Mouse (Mus musculus) neural tube, embryonic 12.5 days (tissue): ENCODE measurements at regions not wholly inside any gene's neighbourhood (a gene's known extent, or its start where the extent isn't known, plus 50 kb on each side); places are given as distances from the start of the nearest gene placed in this dataset.

Experiments used
- ATAC-seq: fragments of 200-750 bp; cut with Nextera tagmentation; 2 replicates; pipeline ENCODE4 v1.8.0; 2017; ENCODE audit warnings: low read depth, mild to moderate bottlenecking, moderate TSS enrichment, moderate library complexity; ENCODE audit not compliant: low FRiP score
- H3K27ac ChIP-seq: fragments of 300-500 bp; sonication (generic); 2 replicates; pipeline ENCODE4 v1.5.1; 2016
- H3K27me3 ChIP-seq: fragments of 300-500 bp; sonication (generic); replicated peaks from 2 replicates; pipeline ENCODE4 v1.6.1; 2016; ENCODE audit warnings: mild to moderate bottlenecking
- H3K36me3 ChIP-seq: fragments of 300-500 bp; sonication (generic); 2 replicates; pipeline ENCODE4 v1.6.1; 2016; ENCODE audit warnings: mild to moderate bottlenecking
- H3K4me1 ChIP-seq: fragments of 300-500 bp; sonication (generic); 2 replicates; pipeline ENCODE4 v1.6.1; 2016
- H3K4me2 ChIP-seq: fragments of 300-500 bp; sonication (generic); replicated peaks from 2 replicates; pipeline ENCODE4 v1.6.1; 2016; ENCODE audit warnings: mild to moderate bottlenecking
- H3K4me3 ChIP-seq: fragments of 300-500 bp; sonication (generic); 2 replicates; pipeline ENCODE4 v1.5.1; 2016
- H3K9ac ChIP-seq: fragments of 300-500 bp; sonication (generic); 2 replicates; pipeline ENCODE4 v1.6.1; 2016; ENCODE audit warnings: mild to moderate bottlenecking
- H3K9me3 ChIP-seq: fragments of 300-500 bp; sonication (generic); 2 replicates; pipeline ENCODE4 v1.6.1; 2016; ENCODE audit warnings: mild to moderate bottlenecking
- WGBS: fragments of 180-500 bp; shearing (Covaris S2); methylation state at CpG from one replicate; pipeline ENCODE4 v1.1.7; 2016; 5-methylcytosine and 5-hydroxymethylcytosine counted together

DNA sequence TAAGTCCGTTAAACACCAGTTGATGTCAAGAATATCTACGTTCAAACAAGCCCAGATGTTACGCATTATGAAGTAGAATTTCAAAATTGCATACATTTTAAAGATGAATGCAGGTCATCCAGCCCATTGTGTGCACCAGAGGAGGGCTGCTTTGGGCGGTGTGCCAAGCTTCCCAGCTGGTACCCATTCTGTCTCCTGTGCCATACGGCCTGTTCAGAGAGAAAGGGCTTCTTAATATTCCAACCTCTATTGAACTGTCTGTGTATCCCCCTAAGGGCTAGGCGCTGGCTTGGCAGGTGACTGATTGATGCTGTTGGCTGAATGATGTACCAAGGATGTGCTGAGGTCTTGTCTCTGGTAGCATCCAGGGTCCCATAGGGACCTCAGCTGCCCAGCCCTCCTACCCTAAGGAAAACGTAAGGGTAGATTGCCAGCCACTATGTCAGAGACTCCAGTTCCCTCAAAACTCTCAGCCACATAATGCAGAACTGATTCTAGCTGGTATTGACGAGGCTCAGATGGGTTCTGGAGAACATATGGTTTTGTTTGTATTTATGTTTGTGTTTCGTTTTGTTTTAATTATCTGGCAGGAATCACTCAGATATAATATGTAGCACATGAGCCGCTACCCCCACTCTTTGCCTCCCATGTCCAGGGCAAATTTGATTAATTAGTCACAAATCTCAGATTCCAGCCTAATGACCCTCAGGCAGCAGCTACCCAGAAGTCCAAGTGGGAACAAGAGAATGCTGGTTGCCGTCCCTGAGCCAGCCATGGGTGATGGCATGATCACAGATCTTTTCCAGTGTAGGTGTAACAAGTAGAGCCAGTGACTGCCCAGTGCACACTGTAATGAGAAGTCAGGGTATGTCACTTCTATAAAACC is 212.0 kb upstream of the Usp24 start:
- WGBS = 67% methylated on average over 11 of the region's 11 CpGs
- ATAC-seq = peak; percentile 79
- no peak overlapping the region for H3K4me2 ChIP-seq
- peaks cover 35% of the 10 kb centered on the region for H3K4me1 ChIP-seq
- H3K9ac ChIP-seq = no peak overlapping the region
- no peak overlapping the region for H3K4me3 ChIP-seq
- H3K27me3 ChIP-seq = no peaks in the 10 kb centered on the region
- no peaks in the 10 kb centered on the region for H3K9me3 ChIP-seq
- H3K27ac ChIP-seq = 0 out of 2 replicates have a peak overlapping the region, but pooled peaks have one; percentile 10
- no peaks in the 10 kb centered on the region for H3K36me3 ChIP-seq

DNA sequence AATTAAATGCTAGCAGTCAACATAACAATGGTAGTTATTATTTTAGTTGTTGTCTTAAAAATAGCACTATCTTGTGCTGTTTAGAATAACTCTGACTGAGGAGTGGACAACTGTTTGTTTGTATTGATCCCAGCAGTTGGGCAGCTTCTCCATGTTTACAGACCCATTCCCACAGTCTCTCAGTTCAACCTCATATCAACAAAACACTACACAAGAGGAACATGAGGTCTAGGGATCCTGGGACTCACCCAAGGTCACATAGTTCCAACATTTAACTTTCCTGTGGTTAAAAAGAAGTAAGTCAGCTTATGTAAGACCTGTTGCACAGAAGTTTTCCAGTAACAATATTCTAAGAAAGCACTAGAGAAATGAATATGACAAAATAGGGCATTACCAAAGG is 203.0 kb upstream of the Usp24 start:
- ATAC-seq = no peak
- H3K4me2 ChIP-seq = no peak overlapping the region
- H3K9ac ChIP-seq = no peak overlapping the region
- no peaks in the 10 kb centered on the region for H3K36me3 ChIP-seq
- H3K4me3 ChIP-seq = no peak overlapping the region
- no peaks in the 10 kb centered on the region for H3K27me3 ChIP-seq
- no peaks in the 10 kb centered on the region for H3K9me3 ChIP-seq
- no peak overlapping the region for H3K27ac ChIP-seq
- H3K4me1 ChIP-seq = no peaks in the 10 kb centered on the region

- no peak overlapping the region for H3K4me2 ChIP-seq
- no peaks in the 10 kb centered on the region for H3K36me3 ChIP-seq
- no peaks in the 10 kb centered on the region for H3K9me3 ChIP-seq
- H3K27me3 ChIP-seq = no peaks in the 10 kb centered on the region
- H3K9ac ChIP-seq = no peak overlapping the region
- no peak overlapping the region for H3K27ac ChIP-seq
- ATAC-seq = no peak
- H3K4me3 ChIP-seq = no peak overlapping the region
- H3K4me1 ChIP-seq = no peaks in the 10 kb centered on the region
These were observed 202.3 kb upstream of the Usp24 start for GRCm38 (mm10) chr4:106113747-106114146.

GRCm38 (mm10) chr4:106116611-106117010 is 199.4 kb upstream of the Usp24 start:
- H3K9me3 ChIP-seq = no peaks in the 10 kb centered on the region

DNA sequence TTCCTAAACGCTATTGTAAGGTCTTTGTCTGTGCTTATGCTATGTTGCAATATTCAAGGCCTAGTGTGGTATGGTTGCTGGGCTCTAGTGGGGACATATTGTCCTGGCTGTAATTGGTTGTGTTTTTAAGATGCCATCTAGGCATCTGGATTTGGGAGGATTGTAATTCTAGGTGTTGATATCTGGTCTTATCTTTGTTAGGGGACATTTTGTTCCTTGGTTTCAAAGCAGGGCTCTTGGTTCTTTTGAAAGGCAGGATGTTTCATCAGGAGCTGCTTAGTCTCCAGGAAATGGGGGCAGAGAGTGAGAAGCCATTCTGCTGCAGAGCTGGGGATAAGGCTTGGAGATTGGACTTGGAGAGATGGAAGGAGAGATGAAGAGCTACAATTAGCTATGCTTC is 194.7 kb upstream of the Usp24 start:
- H3K27ac ChIP-seq = no peak overlapping the region
- H3K27me3 ChIP-seq = no peaks in the 10 kb centered on the region
- no peak for ATAC-seq
- no peaks in the 10 kb centered on the region for H3K4me1 ChIP-seq
- H3K4me2 ChIP-seq = no peak overlapping the region
- no peak overlapping the region for H3K4me3 ChIP-seq
- no peaks in the 10 kb centered on the region for H3K9me3 ChIP-seq
- 88% methylated on average over 1 of the region's 1 CpGs for WGBS
- H3K9ac ChIP-seq = no peak overlapping the region
- no peaks in the 10 kb centered on the region for H3K36me3 ChIP-seq

More at GRCm38 (mm10) chr4:106116611-106117010, 199.4 kb upstream of the Usp24 start:
- no peak overlapping the region for H3K4me2 ChIP-seq
- H3K9ac ChIP-seq = no peak overlapping the region
- H3K4me3 ChIP-seq = no peak overlapping the region
- H3K27ac ChIP-seq = no peak overlapping the region
- H3K36me3 ChIP-seq = no peaks in the 10 kb centered on the region
- 75% methylated on average over 7 of the region's 7 CpGs for WGBS
- no peaks in the 10 kb centered on the region for H3K4me1 ChIP-seq
- ATAC-seq = no peak
- H3K27me3 ChIP-seq = no peaks in the 10 kb centered on the region

DNA sequence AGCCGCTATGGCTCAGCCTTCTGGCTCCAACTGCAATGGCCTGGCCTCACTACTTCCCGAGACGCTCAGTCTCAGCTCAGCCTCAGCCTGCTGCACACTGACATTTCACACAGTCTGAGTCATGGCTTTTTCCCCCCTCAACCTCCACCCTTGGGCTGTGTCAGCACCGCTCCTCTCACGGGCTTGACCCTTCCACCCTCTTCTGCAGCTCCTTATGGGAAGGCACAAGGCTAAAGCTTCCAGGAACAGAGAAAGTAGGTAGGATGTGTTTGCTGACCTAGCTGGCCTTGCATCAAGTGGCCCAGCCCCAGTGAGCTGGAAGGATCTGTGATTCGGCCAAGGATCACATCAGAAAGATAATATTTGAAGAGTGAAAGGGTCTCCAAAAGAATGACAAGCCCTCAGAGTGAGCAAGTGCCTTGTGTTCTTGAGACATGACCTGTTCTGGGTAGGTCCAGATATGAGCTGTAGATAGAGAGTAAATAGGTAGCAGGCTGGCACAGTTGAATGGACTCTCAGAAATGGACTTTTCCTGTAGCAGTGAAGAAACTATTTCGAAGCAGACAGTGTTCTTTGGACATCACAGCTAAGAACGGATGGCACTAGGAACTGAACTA is 192.9 kb upstream of the Usp24 start:
- no peak overlapping the region for H3K4me3 ChIP-seq
- H3K27ac ChIP-seq = no peak overlapping the region
- no peak overlapping the region for H3K4me2 ChIP-seq
- no peak overlapping the region for H3K9ac ChIP-seq
- no peaks in the 10 kb centered on the region for H3K9me3 ChIP-seq
- H3K27me3 ChIP-seq = no peaks in the 10 kb centered on the region
- no peaks in the 10 kb centered on the region for H3K4me1 ChIP-seq
- no peak for ATAC-seq
- 90% methylated on average over 8 of the region's 8 CpGs for WGBS
- no peaks in the 10 kb centered on the region for H3K36me3 ChIP-seq

- WGBS = 58% methylated on average over 5 of the region's 5 CpGs
- ATAC-seq = no peak
- Histone ChIP-seq H3K9me3 (no peaks in the 10 kb centered on the region), H3K4me3 (no peak overlapping the region), H3K36me3 (no peaks in the 10 kb centered on the region), H3K4me2 (no peak overlapping the region), H3K9ac (no peak overlapping the region), H3K4me1 (no peaks in the 10 kb centered on the region), H3K27ac (no peak overlapping the region), H3K27me3 (no peaks in the 10 kb centered on the region)
These were observed 188.8 kb upstream of the Usp24 start for GRCm38 (mm10) chr4:106127199-106127598.

DNA sequence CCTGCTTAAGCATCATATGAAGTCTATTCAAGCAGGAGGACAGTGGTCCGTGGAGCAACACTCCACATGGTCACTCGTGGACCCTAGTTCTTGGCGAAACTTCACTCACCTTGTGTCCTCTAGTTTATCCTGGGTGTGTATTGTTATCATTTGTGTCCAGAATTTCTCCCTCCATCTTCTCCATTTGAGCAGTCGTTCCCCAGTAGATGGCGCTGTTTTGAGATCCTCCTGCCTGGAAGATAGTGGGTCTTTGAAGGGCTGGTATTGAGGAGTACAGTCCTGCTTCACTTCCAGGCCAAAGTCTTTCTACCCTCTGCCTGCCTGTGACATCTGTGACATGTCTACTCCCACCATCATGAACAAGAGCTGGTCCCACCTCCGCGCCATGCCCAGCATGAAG is 188.4 kb upstream of the Usp24 start:
- H3K4me2 ChIP-seq = no peak overlapping the region
- no peak for ATAC-seq
- H3K4me1 ChIP-seq = no peaks in the 10 kb centered on the region
- H3K9me3 ChIP-seq = no peaks in the 10 kb centered on the region
- no peaks in the 10 kb centered on the region for H3K36me3 ChIP-seq
- H3K9ac ChIP-seq = no peak overlapping the region
- H3K4me3 ChIP-seq = no peak overlapping the region
- WGBS = 57% methylated on average over 7 of the region's 7 CpGs
- no peak overlapping the region for H3K27ac ChIP-seq
- H3K27me3 ChIP-seq = no peaks in the 10 kb centered on the region

DNA sequence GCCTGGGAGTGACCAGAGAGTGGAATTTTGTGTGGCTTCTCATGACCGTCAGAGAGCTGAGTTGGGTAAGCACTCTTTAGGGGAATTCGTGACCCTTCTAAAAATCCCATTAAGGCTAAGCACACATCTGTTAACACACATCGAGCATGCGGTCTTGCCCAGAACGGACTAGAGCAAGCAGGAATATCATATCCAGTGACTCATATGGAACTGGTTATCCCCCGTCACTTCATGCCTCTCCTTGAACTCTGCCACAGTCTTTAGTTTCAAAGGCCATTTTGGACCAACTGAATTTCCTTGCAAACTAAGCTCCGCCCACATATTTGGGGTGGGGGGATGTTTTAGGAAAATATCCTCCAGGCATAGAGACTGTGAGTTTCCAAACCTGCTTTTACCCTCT is 186.7 kb upstream of the Usp24 start:
- Histone ChIP-seq H3K36me3 (no peaks in the 10 kb centered on the region), H3K27ac (no peak overlapping the region), H3K4me2 (no peak overlapping the region), H3K9ac (no peak overlapping the region), H3K4me3 (no peak overlapping the region), H3K27me3 (no peaks in the 10 kb centered on the region), H3K9me3 (no peaks in the 10 kb centered on the region), H3K4me1 (no peaks in the 10 kb centered on the region)
- 79% methylated on average over 7 of the region's 7 CpGs for WGBS
- no peak for ATAC-seq

DNA sequence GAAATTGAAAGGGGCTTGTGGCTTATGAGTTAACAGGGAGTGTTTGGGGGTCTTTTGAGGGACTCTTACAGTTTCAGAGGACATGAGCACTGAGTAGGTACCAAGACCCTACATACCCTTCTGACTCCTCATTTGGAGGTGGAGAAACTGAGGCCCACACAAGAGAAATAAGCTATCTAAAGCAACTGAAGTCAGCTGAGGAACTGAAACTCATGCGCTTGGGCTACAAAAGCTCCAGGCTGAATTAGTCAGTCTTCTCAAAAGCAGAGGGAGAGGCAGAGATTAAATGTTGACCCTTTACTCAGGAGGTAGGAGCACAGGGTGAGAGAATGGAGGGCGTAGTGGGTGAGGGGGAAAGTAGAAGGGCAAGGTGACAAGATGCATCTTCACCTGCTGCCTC is 186.2 kb upstream of the Usp24 start:
- Histone ChIP-seq H3K4me1 (no peaks in the 10 kb centered on the region), H3K27me3 (no peaks in the 10 kb centered on the region), H3K4me3 (no peak overlapping the region), H3K9ac (no peak overlapping the region), H3K36me3 (no peaks in the 10 kb centered on the region), H3K9me3 (no peaks in the 10 kb centered on the region), H3K27ac (no peak overlapping the region), H3K4me2 (no peak overlapping the region)
- WGBS = 93% methylated on average over 2 of the region's 2 CpGs
- ATAC-seq = no peak

- Histone ChIP-seq H3K36me3 (no peaks in the 10 kb centered on the region), H3K4me3 (no peak overlapping the region), H3K27me3 (no peaks in the 10 kb centered on the region), H3K9ac (no peak overlapping the region), H3K27ac (no peak overlapping the region), H3K9me3 (no peaks in the 10 kb centered on the region), H3K4me2 (no peak overlapping the region), H3K4me1 (no peaks in the 10 kb centered on the region)
- WGBS = 60% methylated on average over 10 of the region's 10 CpGs
- no peak for ATAC-seq
These were observed 182.0 kb upstream of the Usp24 start for GRCm38 (mm10) chr4:106133746-106134730.

- no peaks in the 10 kb centered on the region for H3K9me3 ChIP-seq
- H3K4me2 ChIP-seq = no peak overlapping the region
- H3K36me3 ChIP-seq = no peaks in the 10 kb centered on the region
- H3K4me1 ChIP-seq = no peaks in the 10 kb centered on the region
- ATAC-seq = no peak
- H3K9ac ChIP-seq = no peak overlapping the region
- H3K27ac ChIP-seq = no peak overlapping the region
- H3K27me3 ChIP-seq = no peaks in the 10 kb centered on the region
- 94% methylated on average over 4 of the region's 4 CpGs for WGBS
- H3K4me3 ChIP-seq = no peak overlapping the region
These were observed 173.3 kb upstream of the Usp24 start for GRCm38 (mm10) chr4:106142741-106143140.
